Mouse (Mus musculus) layer of hippocampus, adult 8-10 months (tissue): ENCODE results near the gene Dazl. TPM values are rescaled to one million over a fixed set of nuclear protein-coding genes. Genes with fewer than 3 reads are reported as not detected.

Experiments
- DNase-seq, 2 experiments: peaks; one replicate each; pipeline ENCODE4 v3.0.0; 2022; ENCODE audit warnings: low spot score in 2 of 2
- total RNA-seq, 4 experiments: library from RNA; stranded (reverse); gene quantifications; 2 replicates each; pipeline ENCODE4 v1.2.4; 2022

The Dazl gene
- total RNA-seq, result 1 to 10 TPM; 2.1 to 3.2 (median 3.0) TPM

- no peak for DNase-seq
Measured at GRCm38 (mm10) chr17:50293241-50293731, at the start of gene Dazl. Gene Dazl, minus strand, starts transcription at chr17:50293636.

GRCm38 (mm10) chr17:50341850-50342544, 48.6 kb upstream of the Dazl start:
- no peak for DNase-seq

GRCm38 (mm10) chr17:50338901-50339300, 45.5 kb upstream of the Dazl start:
- no peak for DNase-seq

GRCm38 (mm10) chr17:50335776-50336175, 42.3 kb upstream of the Dazl start:
- no peak for DNase-seq

GRCm38 (mm10) chr17:50334694-50335093, 41.3 kb upstream of the Dazl start:
- DNase-seq, result no peak

- no peak for DNase-seq
Measured at GRCm38 (mm10) chr17:50332012-50332300, 38.5 kb upstream of the Dazl start.

- no peak for DNase-seq
Measured at GRCm38 (mm10) chr17:50331171-50332011, 38.0 kb upstream of the Dazl start.

- no peak for DNase-seq
Measured at GRCm38 (mm10) chr17:50330245-50330644, 36.8 kb upstream of the Dazl start.

GRCm38 (mm10) chr17:50324658-50325057, 31.2 kb upstream of the Dazl start:
- DNase-seq, result no peak

- no peak for DNase-seq
Measured at GRCm38 (mm10) chr17:50318810-50319209, 25.4 kb upstream of the Dazl start.

- DNase-seq, result no peak
Measured at GRCm38 (mm10) chr17:50316216-50317150, 23.0 kb upstream of the Dazl start.

GRCm38 (mm10) chr17:50310148-50310802, 16.8 kb upstream of the Dazl start:
- no peak for DNase-seq

- no peak for DNase-seq
Measured at GRCm38 (mm10) chr17:50309512-50310072, 16.2 kb upstream of the Dazl start.

- no peak for DNase-seq
Measured at GRCm38 (mm10) chr17:50308880-50309279, 15.4 kb upstream of the Dazl start.

GRCm38 (mm10) chr17:50308059-50308647, 14.7 kb upstream of the Dazl start:
- no peak for DNase-seq

- no peak for DNase-seq
Measured at GRCm38 (mm10) chr17:50302867-50303266, 9.4 kb upstream of the Dazl start.

- DNase-seq, result no peak
Measured at GRCm38 (mm10) chr17:50300171-50300841, 6.9 kb upstream of the Dazl start.

GRCm38 (mm10) chr17:50298821-50299220, 5.4 kb upstream of the Dazl start:
- DNase-seq, result no peak

- DNase-seq, result no peak
Measured at GRCm38 (mm10) chr17:50294726-50295125, 1.3 kb upstream of the Dazl start.

- DNase-seq, result peak; percentile 57 to 66
Measured at GRCm38 (mm10) chr17:50292661-50293171, 720 bp downstream of the Dazl start.
